Mouse (Mus musculus) liver, embryonic 14.5 days (tissue): ENCODE results near the gene Lhx5. TPM values are rescaled to one million over a fixed set of nuclear protein-coding genes. Genes with fewer than 3 reads are reported as not detected.

ENCODE experiments used
- ATAC-seq: fragments of 200-750 bp; cut with Nextera tagmentation; 2 replicates; pipeline ENCODE4 v1.8.0; 2017; ENCODE audit warnings: moderate number of reproducible peaks, mild to moderate bottlenecking, moderate library complexity; ENCODE audit not compliant: insufficient read depth
- DNase-seq, 3 experiments: peaks; one replicate each; pipeline ENCODE4 v3.0.0-alpha.2; 2012 to 2013; ENCODE audit warnings: low read depth in 3 of 3, low spot score in 3 of 3
- H3K27ac ChIP-seq: fragments of 300-500 bp; sonication (generic); 2 replicates; pipeline ENCODE4 v1.5.1; 2014; ENCODE audit warnings: moderate library complexity, mild to moderate bottlenecking, control low read depth, inconsistent platforms
- H3K27me3 ChIP-seq: fragments of 300-500 bp; sonication (generic); 2 replicates; pipeline ENCODE4 v1.6.1; 2014; ENCODE audit warnings: mild to moderate bottlenecking, low read length, moderate library complexity; ENCODE audit not compliant: control insufficient read depth, insufficient read depth
- H3K36me3 ChIP-seq: fragments of 300-500 bp; sonication (generic); replicated peaks from 2 replicates; pipeline ENCODE4 v1.6.1; 2014; ENCODE audit warnings: low read depth; ENCODE audit not compliant: control insufficient read depth, insufficient read depth
- H3K4me1 ChIP-seq, 2 experiments: fragments of 200-500 bp in 1 of 2; fragments of 300-500 bp in 1 of 2; sonication (generic) in 1 of 2; replicated peaks; 2 replicates each; pipeline ENCODE4 v1.6.1; 2012 to 2014; ENCODE audit warnings: antibody characterized with exemption in 1 of 2, inconsistent platforms in 1 of 2, low read length in 1 of 2; ENCODE audit not compliant: control insufficient read depth in 2 of 2, insufficient read depth in 2 of 2
- H3K4me2 ChIP-seq: fragments of 300-500 bp; sonication (generic); 2 replicates; pipeline ENCODE4 v1.6.1; 2014; ENCODE audit warnings: low read depth, mild to moderate bottlenecking, control low read depth, moderate library complexity
- H3K4me3 ChIP-seq, 2 experiments: fragments of 200-500 bp in 1 of 2; fragments of 300-500 bp in 1 of 2; sonication (generic) in 1 of 2; 2 replicates each; pipeline ENCODE4 v1.5.1; 2012 to 2014; ENCODE audit warnings: low read depth in 2 of 2, low read length in 2 of 2, mild to moderate bottlenecking in 2 of 2, control low read depth in 1 of 2, inconsistent platforms in 1 of 2, moderate library complexity in 1 of 2; ENCODE audit not compliant: insufficient read depth in 1 of 2
- H3K9ac ChIP-seq: fragments of 300-500 bp; sonication (generic); replicated peaks from 2 replicates; pipeline ENCODE4 v1.6.1; 2014; ENCODE audit warnings: mild to moderate bottlenecking, control low read depth, moderate library complexity
- H3K9me3 ChIP-seq: fragments of 300-500 bp; sonication (generic); 2 replicates; pipeline ENCODE4 v1.6.1; 2016; ENCODE audit warnings: low read length, mixed read lengths; ENCODE audit not compliant: control insufficient read depth
- CTCF ChIP-seq: IDR thresholded peaks from 2 replicates; pipeline ENCODE4 v1.5.1; 2016; ENCODE audit warnings: antibody characterized with exemption, low read depth, control low read depth
- EP300 ChIP-seq: IDR thresholded peaks from 2 replicates; pipeline ENCODE4 v1.6.1; 2016; ENCODE audit warnings: antibody characterized with exemption, low read depth
- WGBS: fragments of 180-500 bp; shearing (Covaris S2); extraction: QIAGEN DNeasy Blood & Tissue Kit; methylation state at CpG from one replicate; pipeline ENCODE4 v1.1.7; 2014; ENCODE audit not compliant: insufficient replicate concordance; 5-methylcytosine and 5-hydroxymethylcytosine counted together
- polyA plus RNA-seq, 2 experiments: library from polyadenylated mRNA; depleted of rRNA in 1 of 2; stranded (reverse) in 1 of 2; unstranded in 1 of 2; fragments of >200 nt; fragmentation: Nextera tagmentation in 1 of 2; extraction: Ambion mirVana in 1 of 2; gene quantifications; 2 replicates each; pipeline versions ENCODE4 v1.2.1 to v1.2.3; 2012 to 2014

Lhx5 gene
- polyA plus RNA-seq, 2 experiments, result not detected

DNA sequence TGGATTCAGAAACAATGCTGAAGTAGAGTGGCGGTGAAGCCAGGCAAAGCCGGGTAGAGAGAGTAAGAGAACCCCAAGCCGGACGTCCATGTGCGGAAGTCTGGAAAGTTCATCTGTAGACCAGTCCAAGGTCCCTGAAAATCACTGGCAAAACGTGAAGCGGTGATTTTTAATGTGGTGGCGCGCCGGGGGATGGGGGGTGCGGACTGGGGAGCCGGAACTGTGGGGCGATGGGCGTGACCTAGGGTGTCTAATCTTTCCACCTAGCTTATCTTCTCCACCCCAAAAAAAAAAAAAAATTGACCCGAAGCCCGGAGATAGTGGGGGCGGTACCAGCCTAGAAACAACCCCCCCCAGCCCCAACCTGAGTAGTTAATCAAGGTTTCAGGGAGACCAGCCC lies 6.0 kb downstream of the Lhx5 start:
- 2% methylated on average over 17 of the region's 17 CpGs for WGBS
- Histone ChIP-seq H3K27ac (no peak overlapping the region), H3K36me3 (no peaks in the 10 kb centered on the region), H3K9me3 (no peaks in the 10 kb centered on the region), H3K4me2 (no peak overlapping the region), H3K9ac (no peak overlapping the region), H3K4me1 (no peaks in the 10 kb centered on the region), H3K27me3 (peaks cover 86% of the 10 kb centered on the region), H3K4me3 (no peak overlapping the region)
- no peak for ATAC-seq
- DNase-seq, result no peak
- TF ChIP-seq CTCF (no peak), EP300 (no peak)

DNA sequence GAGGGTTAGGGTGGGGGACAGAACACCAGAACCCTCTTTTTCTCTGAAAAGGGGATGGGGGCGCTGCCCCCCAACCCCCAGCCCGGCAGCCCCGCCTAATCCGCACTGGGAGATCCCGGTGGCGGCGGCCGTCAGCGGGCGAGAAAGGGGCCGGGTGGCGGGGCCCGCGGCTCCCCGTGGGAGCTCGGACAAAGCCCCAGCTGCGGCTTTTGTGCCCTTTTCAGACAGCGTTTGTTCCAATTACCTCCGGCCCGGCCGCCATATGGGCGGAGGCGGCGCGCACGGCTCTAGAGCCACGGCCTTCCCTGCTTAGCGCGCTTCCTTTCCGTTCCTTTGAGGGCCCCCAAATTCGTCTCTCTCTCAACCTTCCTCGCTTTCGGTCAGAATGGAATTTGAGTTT lies 6.5 kb downstream of the Lhx5 start:
- Histone ChIP-seq H3K27me3 (peaks cover 81% of the 10 kb centered on the region), H3K36me3 (no peaks in the 10 kb centered on the region), H3K9ac (no peak overlapping the region), H3K9me3 (no peaks in the 10 kb centered on the region), H3K4me2 (no peak overlapping the region), H3K27ac (no peak overlapping the region), H3K4me3 (no peak overlapping the region), H3K4me1 (no peaks in the 10 kb centered on the region)
- under 1% methylated on average over 33 of the region's 33 CpGs for WGBS
- no peak for DNase-seq
- no peak for ATAC-seq
- no peak for TF ChIP-seq CTCF
- no peak for TF ChIP-seq EP300

DNA sequence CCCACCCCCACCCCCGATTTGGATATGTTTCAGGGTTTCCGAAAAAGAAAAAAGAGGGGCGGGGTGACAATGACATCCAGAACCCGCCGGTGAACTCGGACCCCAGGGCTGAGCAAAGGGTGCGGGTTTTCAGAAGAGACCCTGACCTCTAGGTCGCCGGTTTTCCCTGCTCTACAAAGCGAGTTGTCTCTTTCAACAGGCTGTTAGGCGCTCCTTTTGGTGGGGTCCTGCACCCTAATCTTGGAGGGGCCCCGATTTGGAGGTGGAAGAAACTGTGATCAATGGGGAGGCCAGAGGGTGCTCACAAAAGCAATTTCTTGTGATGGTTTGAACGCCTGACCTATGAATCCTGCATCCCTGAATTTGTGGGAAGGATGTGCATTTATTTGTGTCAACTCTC lies 7.0 kb downstream of the Lhx5 start:
- DNase-seq (no peak), ATAC-seq (no peak)
- H3K4me1 ChIP-seq, result no peaks in the 10 kb centered on the region
- no peak overlapping the region for H3K27ac ChIP-seq
- H3K4me3 ChIP-seq, result no peak overlapping the region
- H3K27me3 ChIP-seq, result peaks cover 76% of the 10 kb centered on the region
- 0% methylated on average over 13 of the region's 13 CpGs for WGBS
- no peak overlapping the region for H3K9ac ChIP-seq
- no peaks in the 10 kb centered on the region for H3K36me3 ChIP-seq
- TF ChIP-seq CTCF, result no peak
- TF ChIP-seq EP300, result no peak
- H3K9me3 ChIP-seq, result no peaks in the 10 kb centered on the region
- no peak overlapping the region for H3K4me2 ChIP-seq

GRCm38 (mm10) chr5:120438991-120439710 lies 7.7 kb downstream of the Lhx5 start:
- no peaks in the 10 kb centered on the region for H3K36me3 ChIP-seq
- TF ChIP-seq EP300 (no peak), CTCF (no peak)
- H3K9ac ChIP-seq, result no peak overlapping the region
- no peak for ATAC-seq
- H3K27me3 ChIP-seq, result peaks cover 70% of the 10 kb centered on the region
- no peak for DNase-seq
- H3K27ac ChIP-seq, result no peak overlapping the region
- no peaks in the 10 kb centered on the region for H3K9me3 ChIP-seq
- WGBS, result 2% methylated on average over 27 of the region's 27 CpGs
- H3K4me2 ChIP-seq, result no peak overlapping the region
- no peaks in the 10 kb centered on the region for H3K4me1 ChIP-seq
- H3K4me3 ChIP-seq, result no peak overlapping the region

GRCm38 (mm10) chr5:120439887-120440670 lies 8.6 kb downstream of the Lhx5 start:
- 4% methylated on average over 59 of the region's 61 CpGs for WGBS
- DNase-seq (no peak), ATAC-seq (no peak)
- Histone ChIP-seq H3K9ac (no peak overlapping the region), H3K36me3 (no peaks in the 10 kb centered on the region), H3K27ac (no peak overlapping the region), H3K27me3 (peaks cover 60% of the 10 kb centered on the region), H3K4me1 (no peaks in the 10 kb centered on the region), H3K9me3 (no peaks in the 10 kb centered on the region), H3K4me3 (no peak overlapping the region), H3K4me2 (peak overlapping the region; percentile 22; the same call in 1 of the 2 replicates)
- TF ChIP-seq EP300, result no peak
